Mouse (Mus musculus) thymus, adult 2 months (tissue): ENCODE data around the gene Ksr2. TPM values are rescaled to one million over a fixed set of nuclear protein-coding genes. Genes with fewer than 3 reads are reported as not detected.
A peak's percentile ranks its signal among the peaks of the same experiment; 100 is the strongest.
"Not testable (repeated sequence)": the region's sequence is repeated elsewhere in the genome, so short reads cannot be mapped to it uniquely, and the experiment has no call there.

Experiments used
- DNase-seq: peaks from one replicate; pipeline ENCODE4 v3.0.0; 2021
- H3K27ac ChIP-seq: fragments of 200-500 bp; 2 replicates; pipeline ENCODE4 v1.5.1; 2012; ENCODE audit warnings: low read length, control low read depth; ENCODE audit not compliant: control insufficient read depth, insufficient read depth
- H3K27me3 ChIP-seq: fragments of 200-500 bp; 2 replicates; pipeline ENCODE4 v1.6.1; 2012; ENCODE audit warnings: mild to moderate bottlenecking, low read length, moderate library complexity, mixed read lengths; ENCODE audit not compliant: control insufficient read depth, insufficient read depth
- H3K36me3 ChIP-seq: fragments of 200-500 bp; 2 replicates; pipeline ENCODE4 v1.6.1; 2012; ENCODE audit warnings: mild to moderate bottlenecking, low read length, moderate library complexity; ENCODE audit not compliant: control insufficient read depth, insufficient read depth
- H3K4me1 ChIP-seq: fragments of 200-500 bp; replicated peaks from 2 replicates; pipeline ENCODE4 v1.6.1; 2012; ENCODE audit warnings: low read length; ENCODE audit not compliant: control insufficient read depth, insufficient read depth
- H3K4me3 ChIP-seq: fragments of 200-500 bp; 2 replicates; pipeline ENCODE4 v1.5.1; 2012; ENCODE audit warnings: mild to moderate bottlenecking, low read length, control low read depth, moderate library complexity; ENCODE audit not compliant: control insufficient read depth, insufficient read depth
- CTCF ChIP-seq: fragments of 200-500 bp; IDR thresholded peaks from 2 replicates; pipeline ENCODE4 v1.5.1; 2012; ENCODE audit warnings: mild to moderate bottlenecking, control low read depth, low read length, moderate library complexity, borderline replicate concordance; ENCODE audit not compliant: control insufficient read depth, poor library complexity, insufficient read depth; ENCODE audit errors: extremely low read depth
- POLR2A ChIP-seq: fragments of 200-500 bp; IDR thresholded peaks from 2 replicates; pipeline ENCODE4 v1.6.1; 2012; ENCODE audit warnings: mild to moderate bottlenecking, low read length, control low read depth, moderate library complexity; ENCODE audit not compliant: control insufficient read depth, poor library complexity, insufficient read depth; ENCODE audit errors: extremely low read depth
- WGBS: fragments of 180-500 bp; shearing (Covaris S2); methylation state at CpG from one replicate; pipeline ENCODE4 v1.1.7; 2018; 5-methylcytosine and 5-hydroxymethylcytosine counted together
- polyA plus RNA-seq: library from polyadenylated mRNA; depleted of rRNA; stranded (reverse); fragments of >200 nt; gene quantifications from 2 replicates; pipeline ENCODE4 v1.2.3, GENCODE M21; 2012

Gene Ksr2
- polyA plus RNA-seq, 1 experiment: 0.54 TPM

- Histone ChIP-seq H3K36me3 (no peaks in the 10 kb centered on the region; the same call in 1 of the 2 replicates), H3K4me1 (peaks cover 11% of the 10 kb centered on the region), H3K27ac (no peak within 1 kb of the TSS), H3K4me3 (peak within 1 kb of the TSS; percentile 73), H3K27me3 (no peaks in the 10 kb centered on the region)
- WGBS: under 1% methylated on average over 44 of the region's 44 CpGs
- DNase-seq: peak; percentile 95
- TF ChIP-seq CTCF (no peak), POLR2A (peak; percentile 68)
These were observed 24.9 kb upstream of the Ksr2 start, which contains the start of gene Rfc5 for GRCm38 (mm10) chr5:117388877-117389276. Gene Rfc5 (minus strand): TSS chr5:117389047.

DNA sequence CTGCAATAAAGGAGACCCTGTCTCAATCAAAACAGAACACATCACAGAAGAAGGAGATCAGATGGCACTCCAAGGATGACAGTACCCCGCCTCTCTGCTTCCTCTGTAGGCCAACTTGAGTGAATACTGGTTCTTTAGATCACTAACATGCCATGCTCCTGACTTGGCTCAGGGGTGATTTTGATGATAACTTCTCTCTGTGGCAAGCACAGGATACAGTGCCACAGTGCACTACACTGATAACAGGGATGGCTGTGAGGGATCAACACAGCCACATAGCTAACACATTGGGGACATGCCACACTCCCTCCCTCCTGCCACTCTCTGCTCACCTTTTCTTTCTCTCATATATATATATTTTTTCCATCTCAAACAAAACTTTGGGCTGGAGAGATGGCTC, 22.9 kb upstream of the Ksr2 start:
- no peak overlapping the region for H3K4me3 ChIP-seq
- TF ChIP-seq CTCF (no peak), POLR2A (no peak)
- no peak overlapping the region for H3K27ac ChIP-seq
- no peaks in the 10 kb centered on the region for H3K27me3 ChIP-seq
- no peak for DNase-seq
- 88% methylated on average over 1 of the region's 1 CpGs for WGBS
- peaks cover 11% of the 10 kb centered on the region for H3K4me1 ChIP-seq
- no peaks in the 10 kb centered on the region for H3K36me3 ChIP-seq

- WGBS: 72% methylated on average over 5 of the region's 5 CpGs
- TF ChIP-seq POLR2A (no peak), CTCF (no peak)
- Histone ChIP-seq H3K36me3 (no peaks in the 10 kb centered on the region), H3K27ac (peak overlapping the region; percentile 23; the same call in 1 of the 2 replicates), H3K4me3 (no peak overlapping the region), H3K27me3 (no peaks in the 10 kb centered on the region), H3K4me1 (peaks cover 11% of the 10 kb centered on the region)
- DNase-seq: no peak
These were observed 18.0 kb upstream of the Ksr2 start for GRCm38 (mm10) chr5:117395834-117396233.

DNA sequence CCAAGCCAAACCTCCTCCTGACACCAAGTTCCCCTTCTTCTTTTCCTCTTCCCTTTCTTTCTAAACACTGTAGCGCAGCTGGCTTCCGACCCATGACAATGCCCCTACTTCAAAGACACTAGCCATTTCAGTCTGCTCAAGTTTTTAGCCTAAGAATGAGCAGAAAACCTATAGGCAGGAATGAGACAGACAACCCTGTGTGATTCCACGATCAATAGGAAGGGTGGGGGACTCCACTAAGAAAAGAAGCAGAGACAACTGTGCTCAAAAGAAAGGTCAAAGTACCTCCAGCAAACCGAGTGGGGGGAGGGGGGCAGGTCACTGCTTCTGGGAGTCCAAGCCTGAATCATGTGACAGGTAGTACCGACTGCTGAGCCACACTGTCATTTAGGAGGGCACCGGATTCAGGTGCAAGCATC, 17.2 kb upstream of the Ksr2 start:
- TF ChIP-seq CTCF (no peak), POLR2A (no peak)
- 15% methylated on average over 6 of the region's 6 CpGs for WGBS
- Histone ChIP-seq H3K36me3 (no peaks in the 10 kb centered on the region), H3K27ac (no peak overlapping the region; the same call in 1 of the 2 replicates), H3K27me3 (no peaks in the 10 kb centered on the region), H3K4me1 (peaks cover 11% of the 10 kb centered on the region), H3K4me3 (no peak overlapping the region)
- DNase-seq: no peak

DNA sequence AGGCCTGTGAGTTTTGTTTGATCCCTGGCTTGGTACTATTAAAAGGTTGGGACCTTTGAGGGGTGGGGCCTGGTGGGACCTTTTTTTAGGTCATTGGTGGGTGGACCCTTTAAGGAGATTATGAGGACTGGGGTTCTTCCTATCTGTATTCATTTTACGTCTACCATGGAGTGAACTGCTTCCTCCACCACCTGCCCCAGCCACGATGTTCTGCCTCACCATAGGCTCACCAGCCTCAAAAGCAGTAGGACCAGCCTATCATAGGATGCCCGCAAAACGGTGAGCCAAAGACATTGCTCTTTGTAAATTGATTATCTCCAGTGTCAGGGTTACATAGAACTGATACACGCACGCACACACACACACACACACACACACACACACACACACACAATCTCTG, 16.4 kb upstream of the Ksr2 start:
- no peak for DNase-seq
- 78% methylated on average over 6 of the region's 6 CpGs for WGBS
- H3K4me3 ChIP-seq: no peak overlapping the region
- TF ChIP-seq CTCF (no peak), POLR2A (no peak)
- H3K4me1 ChIP-seq: peaks cover 11% of the 10 kb centered on the region
- H3K27ac ChIP-seq: no peak overlapping the region
- H3K27me3 ChIP-seq: no peaks in the 10 kb centered on the region
- no peaks in the 10 kb centered on the region for H3K36me3 ChIP-seq

DNA sequence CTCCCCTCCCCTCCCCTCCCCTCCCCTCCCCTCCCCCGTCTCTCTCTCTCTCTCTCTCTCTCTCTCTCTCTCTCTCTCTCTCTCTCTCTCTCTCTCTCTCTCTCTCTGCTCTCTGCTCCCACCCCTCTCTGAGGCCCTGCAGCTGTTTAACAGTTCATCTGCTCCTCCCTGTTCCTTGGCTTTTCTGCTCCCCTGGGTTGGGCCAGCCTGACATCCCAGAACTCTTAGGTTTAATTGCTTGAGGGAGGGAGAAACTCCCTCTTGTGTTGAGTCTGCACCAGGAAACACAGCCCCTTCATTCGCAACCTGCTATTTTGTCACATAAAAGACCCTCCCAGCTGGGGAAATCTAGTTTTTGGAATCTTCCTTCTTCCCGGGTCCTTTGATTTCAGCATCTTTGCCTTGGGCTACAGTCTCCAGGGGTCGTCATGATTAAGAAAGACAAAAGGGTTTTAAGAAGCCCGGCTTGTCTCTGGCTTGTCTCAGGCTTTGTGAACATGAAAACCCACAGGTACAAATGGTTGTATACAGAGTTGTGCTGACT, 15.7 kb upstream of the Ksr2 start:
- DNase-seq: no peak
- TF ChIP-seq POLR2A (no peak), CTCF (no peak)
- no peak overlapping the region for H3K4me3 ChIP-seq
- H3K36me3 ChIP-seq: no peaks in the 10 kb centered on the region
- no peaks in the 10 kb centered on the region for H3K27me3 ChIP-seq
- H3K4me1 ChIP-seq: peaks cover 11% of the 10 kb centered on the region
- H3K27ac ChIP-seq: no peak overlapping the region
- WGBS: 75% methylated on average over 5 of the region's 5 CpGs

GRCm38 (mm10) chr5:117399281-117399680, 14.5 kb upstream of the Ksr2 start:
- H3K4me1 ChIP-seq: peaks cover 11% of the 10 kb centered on the region
- no peak overlapping the region for H3K4me3 ChIP-seq
- 92% methylated on average over 9 of the region's 9 CpGs for WGBS
- TF ChIP-seq POLR2A (no peak), CTCF (no peak)
- DNase-seq: no peak
- H3K36me3 ChIP-seq: no peaks in the 10 kb centered on the region
- no peak overlapping the region for H3K27ac ChIP-seq
- H3K27me3 ChIP-seq: no peaks in the 10 kb centered on the region

DNA sequence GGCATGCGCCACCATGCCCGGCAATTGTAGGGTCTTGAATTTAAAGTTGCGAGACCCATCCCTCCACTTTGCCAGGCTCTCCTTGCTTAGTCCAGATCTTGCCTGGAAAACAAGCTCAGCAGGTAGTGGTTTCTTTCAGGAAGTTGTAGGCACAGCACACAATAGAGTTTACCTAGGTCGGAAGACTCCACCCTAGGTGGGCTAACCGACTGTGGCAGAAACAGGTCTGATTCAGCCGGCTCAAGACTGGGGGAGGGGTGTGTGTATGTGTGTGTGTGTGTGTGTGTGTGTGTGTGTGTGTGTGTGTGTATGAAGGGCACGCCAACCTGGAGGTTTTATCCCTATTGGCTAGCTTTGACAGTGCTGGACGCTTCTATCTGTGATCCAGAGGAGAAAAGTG, 10.2 kb upstream of the Ksr2 start:
- no peaks in the 10 kb centered on the region for H3K4me1 ChIP-seq
- DNase-seq: no peak
- no peaks in the 10 kb centered on the region for H3K36me3 ChIP-seq
- H3K4me3 ChIP-seq: no peak overlapping the region
- 87% methylated on average over 8 of the region's 8 CpGs for WGBS
- no peaks in the 10 kb centered on the region for H3K27me3 ChIP-seq
- H3K27ac ChIP-seq: no peak overlapping the region
- TF ChIP-seq POLR2A (no peak), CTCF (no peak)

- not testable (repeated sequence) for H3K4me3 ChIP-seq, H3K27ac ChIP-seq, H3K27me3 ChIP-seq, DNase-seq, H3K36me3 ChIP-seq, H3K4me1 ChIP-seq
- WGBS: 95% methylated on average over 2 of the region's 2 CpGs
These were observed 9.1 kb upstream of the Ksr2 start for GRCm38 (mm10) chr5:117404671-117405070.
